ENCODE assay signal across 13 mouse cellular contexts in the genomic region with DNA sequence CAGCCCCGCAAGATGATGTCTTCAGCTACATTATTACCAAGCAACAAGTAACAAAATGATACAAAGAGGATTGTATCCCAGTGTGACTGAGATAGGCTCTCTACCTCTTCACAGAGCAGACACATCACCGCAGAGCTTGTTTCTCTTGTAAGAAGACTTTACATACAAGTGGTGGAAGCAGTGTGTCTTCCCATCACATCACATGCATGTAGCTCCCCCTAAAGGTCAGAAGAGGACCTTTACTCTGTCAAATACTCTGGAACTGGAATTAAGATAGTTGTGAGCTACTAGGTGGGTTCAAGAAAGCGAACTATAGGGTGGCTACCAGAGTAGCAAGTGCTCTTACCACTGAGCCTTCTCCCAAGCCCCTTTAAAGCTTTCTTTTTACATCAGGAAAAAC.
DNase-seq lines count a peak whose midpoint lies in the region; ATAC-seq and TF ChIP-seq lines count a peak whose summit lies in the region.
"Had no signal": no experiment of that assay in that cellular context is flagged by ENCODE, and none has a peak within 500 bp of the region (broad histone marks: within the 10 kb centered on the region; RNA-seq: fewer than 3 reads in every experiment).

No protein-coding gene starts in this region.

- WGBS in intestine, postnatal 0 days, result 82% methylated on average over 3 of the region's 3 CpGs
- 78% methylated on average over 3 of the region's 3 CpGs for WGBS in intestine, embryonic 15.5 days

- peak; percentile 73 for TF ChIP-seq CTCF in intestine, postnatal 0 days (IDR thresholded peaks at IDR 0.05; ENCODE audit: low read depth)
- TF ChIP-seq CTCF in CH12.LX (conservative IDR thresholded peaks at IDR 0.05 in 1 of 2, IDR thresholded peaks at IDR 0.05 in 1 of 2; ENCODE audit: low read depth in 2 of 2, low read length in 2 of 2), result peak; percentile 36 to 53

- no peak overlapping the region for H3K9ac ChIP-seq in intestine, postnatal 0 days (ENCODE audit: low read depth, low read length)
- no peak overlapping the region for H3K9ac ChIP-seq in intestine, embryonic 15.5 days
- no peak overlapping the region for H3K9ac ChIP-seq in CH12.LX (ENCODE audit: insufficient read depth, low read depth)
- H3K9ac ChIP-seq: embryonic facial prominence, embryonic 12.5 days; heart, embryonic 15.5 days; lung, embryonic 15.5 days had no signal

- H3K27ac ChIP-seq in intestine, postnatal 0 days (ENCODE audit: low read depth, low read length), result no peak overlapping the region
- no peak overlapping the region for H3K27ac ChIP-seq in intestine, embryonic 15.5 days
- no peak overlapping the region for H3K27ac ChIP-seq in CH12.LX (ENCODE audit: insufficient read depth, low read depth)
- H3K27ac ChIP-seq: embryonic facial prominence, embryonic 12.5 days; heart, embryonic 15.5 days; lung, embryonic 15.5 days had no signal

- no peaks in the 10 kb centered on the region for H3K9me3 ChIP-seq in intestine, postnatal 0 days (ENCODE audit: control insufficient read depth)
- no peaks in the 10 kb centered on the region for H3K9me3 ChIP-seq in intestine, embryonic 15.5 days
- no peaks in the 10 kb centered on the region for H3K9me3 ChIP-seq in CH12.LX (replicated peaks; ENCODE audit: low read length)
- H3K9me3 ChIP-seq: embryonic facial prominence, embryonic 12.5 days; heart, embryonic 15.5 days; lung, embryonic 15.5 days had no signal

- no peak for TF ChIP-seq EP300 in CH12.LX (IDR thresholded peaks at IDR 0.05; ENCODE audit: low read length)

- no peak for TF ChIP-seq POLR2A in CH12.LX (IDR thresholded peaks at IDR 0.05; ENCODE audit: low read depth, low read length)

- DNase-seq in 416B (ENCODE audit: low read depth) (peak; percentile 75), CH12.LX (ENCODE audit: extremely low read depth) (no peak)
- DNase-seq in spleen, postnatal 4 days (ENCODE audit: low spot score in 2 of 2), result no peak
- DNase-seq in ovary, adult 18-20 months (ENCODE audit: low spot score), result no peak
- no peak for DNase-seq in adrenal gland, postnatal 4 days (ENCODE audit: low spot score in 2 of 2)
- DNase-seq: kidney, adult 9 months; thymus, postnatal 36 days had no signal

- no peaks in the 10 kb centered on the region for H3K79me2 ChIP-seq in CH12.LX (replicated peaks; ENCODE audit: control insufficient read depth, extremely low read depth, insufficient read depth, poor library complexity, severe bottlenecking)

- H3K4me1 ChIP-seq in intestine, postnatal 0 days (replicated peaks; ENCODE audit: control insufficient read depth, insufficient read depth, low read length), result no peaks in the 10 kb centered on the region
- H3K4me1 ChIP-seq in intestine, embryonic 15.5 days (replicated peaks), result no peaks in the 10 kb centered on the region
- H3K4me1 ChIP-seq in CH12.LX (ENCODE audit: control insufficient read depth in 1 of 2, insufficient read depth in 2 of 2), result no peaks in the 10 kb centered on the region
- H3K4me1 ChIP-seq: heart, embryonic 15.5 days; lung, embryonic 15.5 days had no signal

- no peak overlapping the region for H3K4me3 ChIP-seq in intestine, postnatal 0 days (ENCODE audit: low read depth, low read length)
- H3K4me3 ChIP-seq in intestine, embryonic 15.5 days (replicated peaks), result no peak overlapping the region
- H3K4me3 ChIP-seq in CH12.LX (replicated peaks in 1 of 3; ENCODE audit: low read depth in 2 of 3, low read length in 2 of 3, poor library complexity in 1 of 3), result no peak overlapping the region
- H3K4me3 ChIP-seq: embryonic facial prominence, embryonic 12.5 days; heart, embryonic 15.5 days; lung, embryonic 15.5 days had no signal

- H3K36me3 ChIP-seq in intestine, postnatal 0 days (ENCODE audit: control insufficient read depth, insufficient read depth), result no peaks in the 10 kb centered on the region
- H3K36me3 ChIP-seq in intestine, embryonic 15.5 days, result no peaks in the 10 kb centered on the region
- peaks cover 58 to 91% of the 10 kb centered on the region in 2 experiments for H3K36me3 ChIP-seq in CH12.LX (replicated peaks in 1 of 2; ENCODE audit: control insufficient read depth in 1 of 2, insufficient read depth in 1 of 2, low read length in 1 of 2)
- H3K36me3 ChIP-seq: heart, embryonic 15.5 days; lung, embryonic 15.5 days had no signal

- in situ Hi-C loops in CH12.LX (cut with MboI; ENCODE audit: low pct_ligation_motif_present, low pct_unique_long_range_greater_than_20kb, low sequenced_read_pairs), result no loop called here

- ATAC-seq in intestine, postnatal 0 days, result no peak
- ATAC-seq in intestine, embryonic 15.5 days, result no peak
- ATAC-seq in granulocyte monocyte progenitor cell, adult 5-6 weeks (replicated peaks; ENCODE audit: poor library complexity, severe bottlenecking), result peak; percentile 40; the same call in 1 of the 2 replicates

- peak; percentile 43 for TF ChIP-seq RAD21 in CH12.LX (IDR thresholded peaks at IDR 0.05; ENCODE audit: low read depth, low read length)

- dilution Hi-C loops in CH12.LX (cut with MboI; ENCODE audit: extremely low pct_ligation_motif_present, extremely low pct_unique_long_range_greater_than_20kb, low sequenced_read_pairs), result no loop called here

- no peaks in the 10 kb centered on the region for H3K27me3 ChIP-seq in intestine, postnatal 0 days (replicated peaks; ENCODE audit: control insufficient read depth, insufficient read depth, low read length)
- H3K27me3 ChIP-seq in intestine, embryonic 15.5 days (replicated peaks), result no peaks in the 10 kb centered on the region
- H3K27me3 ChIP-seq in CH12.LX (replicated peaks), result no peaks in the 10 kb centered on the region
- H3K27me3 ChIP-seq: embryonic facial prominence, embryonic 12.5 days; heart, embryonic 15.5 days; lung, embryonic 15.5 days had no signal

- no peak overlapping the region for H3K4me2 ChIP-seq in intestine, postnatal 0 days (replicated peaks; ENCODE audit: low read depth)
- no peak overlapping the region for H3K4me2 ChIP-seq in intestine, embryonic 15.5 days (replicated peaks)
- H3K4me2 ChIP-seq in CH12.LX (ENCODE audit: insufficient read depth, low read depth, poor library complexity, severe bottlenecking), result no peak overlapping the region
- H3K4me2 ChIP-seq: embryonic facial prominence, embryonic 12.5 days; heart, embryonic 15.5 days; lung, embryonic 15.5 days had no signal

TF ChIP-seq in CH12.LX, 34 proteins besides CTCF, POLR2A, EP300 and RAD21:
- TF ChIP-seq SMC3 (IDR thresholded peaks at IDR 0.05; ENCODE audit: low read depth, low read length) (peak; percentile 19), GABPA (IDR thresholded peaks at IDR 0.05; ENCODE audit: insufficient replicate concordance, low read depth, low read length) (no peak)
